Mouse (Mus musculus): ENCODE data around the gene Rap1b.

Gene Rap1b

DNA sequence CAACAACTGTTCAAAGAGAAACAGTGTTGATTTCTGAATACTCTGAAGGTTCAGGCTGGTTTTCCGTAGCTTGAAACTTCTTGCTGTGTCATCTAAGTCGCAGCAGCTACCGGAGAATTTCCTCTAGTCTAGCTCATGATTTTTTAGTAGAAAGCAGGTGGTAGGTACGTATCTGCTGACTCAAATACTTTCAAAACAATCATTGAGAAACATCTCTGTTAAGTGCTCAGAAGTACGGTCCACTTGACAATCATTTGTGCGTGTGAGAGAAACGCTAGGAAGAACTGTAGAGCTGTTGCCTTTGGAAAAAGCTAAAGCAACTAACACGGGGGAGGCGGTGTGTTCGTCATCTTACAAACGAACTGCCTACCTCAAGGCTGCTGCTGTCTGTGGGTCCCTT, 14.0 kb upstream of the Rap1b start:
- ATAC-seq (ENCODE audit: low TSS enrichment) = no peak

DNA sequence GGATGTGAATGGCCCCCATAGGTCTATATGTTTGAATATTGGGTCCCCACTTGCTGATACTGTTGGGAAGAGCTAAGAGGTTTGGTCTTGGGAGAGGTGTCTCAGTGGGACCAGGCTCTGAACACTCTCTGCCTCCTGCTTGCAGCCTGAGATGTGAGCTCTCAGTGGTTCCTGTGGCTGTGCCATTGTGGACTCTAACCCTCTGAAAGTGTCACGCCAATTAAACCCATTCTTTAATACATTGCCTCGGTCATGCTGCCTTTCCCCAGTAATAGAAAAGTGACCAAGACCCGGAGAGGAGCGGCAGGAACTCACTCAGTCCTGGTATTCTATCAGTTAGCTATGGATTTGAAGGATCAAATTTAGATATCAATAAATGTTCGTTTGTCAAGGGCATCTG, 12.4 kb upstream of the Rap1b start:
- no peak for ATAC-seq (ENCODE audit: low TSS enrichment)

DNA sequence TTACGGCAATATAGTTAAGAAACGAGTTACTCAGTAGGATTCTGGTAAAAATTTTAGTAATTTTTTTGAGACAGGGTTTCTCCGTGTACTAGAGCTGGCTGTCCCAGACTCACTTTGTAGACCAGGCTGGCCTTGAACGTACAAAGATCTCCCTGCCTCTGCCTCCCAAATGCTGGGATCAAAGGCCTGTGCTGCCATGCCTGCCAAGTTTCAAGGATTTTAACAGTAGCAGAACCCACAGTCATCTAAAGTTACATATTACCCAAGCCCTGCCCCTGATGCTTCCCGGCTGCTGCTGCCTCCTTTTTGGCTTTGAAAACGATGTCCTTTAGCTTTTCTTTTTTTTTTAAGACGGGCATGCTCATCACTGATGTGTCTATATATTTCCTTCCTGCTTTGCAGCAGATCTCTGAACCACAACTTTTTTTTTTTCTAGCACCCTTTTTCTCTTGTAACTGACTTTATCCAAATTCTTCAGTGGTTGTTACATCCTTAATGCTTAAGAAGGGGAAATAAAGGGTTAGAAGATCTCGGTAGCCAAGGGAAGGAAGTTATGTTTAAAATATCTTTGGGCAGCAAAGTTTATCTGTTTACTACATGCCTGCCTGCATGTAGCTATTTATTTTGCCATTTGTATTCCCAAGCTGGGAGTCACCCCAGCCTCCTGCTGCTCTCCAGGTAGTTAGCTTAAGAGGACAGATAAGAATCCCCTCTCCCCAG, 10.3 kb upstream of the Rap1b start:
- ATAC-seq (ENCODE audit: low TSS enrichment) = no peak

DNA sequence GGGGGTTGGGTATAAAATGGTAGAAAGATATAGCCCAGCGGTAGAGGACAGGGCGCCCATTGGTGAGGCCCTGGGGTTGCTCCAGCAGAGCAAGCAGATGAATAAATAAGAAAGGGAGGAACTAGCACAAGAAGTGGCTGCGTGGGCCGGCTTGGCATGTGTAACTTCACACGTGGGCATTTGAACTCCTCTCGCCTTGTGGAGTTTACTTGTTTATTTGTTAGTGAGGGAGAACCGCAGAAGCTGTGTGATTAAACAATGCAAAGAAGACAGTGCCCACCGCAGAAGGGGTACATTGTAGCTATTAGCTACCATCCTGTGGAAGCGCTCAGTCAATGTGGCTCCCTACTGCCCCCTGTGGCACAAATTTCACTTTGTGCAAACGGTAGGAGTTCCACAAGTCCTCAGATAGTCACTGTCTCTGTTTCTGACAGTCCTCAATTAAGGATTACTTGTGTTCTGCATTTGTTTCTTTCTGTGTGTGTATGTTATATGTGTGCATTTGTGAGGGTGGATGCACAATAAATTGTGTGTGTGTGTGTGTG, 6.9 kb upstream of the Rap1b start:
- no peak for ATAC-seq (ENCODE audit: low TSS enrichment)

DNA sequence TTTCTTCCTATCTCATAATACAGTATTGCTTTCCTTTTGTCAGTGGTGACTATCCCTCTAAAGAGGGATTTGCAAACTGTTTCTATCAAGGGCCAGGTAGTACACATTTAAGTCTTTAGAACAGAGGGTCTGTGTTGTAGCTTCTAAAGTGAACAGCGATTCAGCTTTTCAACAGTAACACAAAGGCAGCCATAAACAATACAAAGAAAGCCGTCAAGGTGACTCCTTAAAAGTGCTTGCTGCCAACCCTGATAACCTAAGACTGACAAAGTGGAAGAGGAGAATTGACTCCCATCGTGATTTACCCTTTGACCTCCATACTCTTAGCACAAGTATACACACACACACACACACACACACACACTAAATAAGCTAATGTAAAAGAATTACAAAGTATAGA, 3.1 kb upstream of the Rap1b start:
- ATAC-seq (ENCODE audit: low TSS enrichment) = no peak

DNA sequence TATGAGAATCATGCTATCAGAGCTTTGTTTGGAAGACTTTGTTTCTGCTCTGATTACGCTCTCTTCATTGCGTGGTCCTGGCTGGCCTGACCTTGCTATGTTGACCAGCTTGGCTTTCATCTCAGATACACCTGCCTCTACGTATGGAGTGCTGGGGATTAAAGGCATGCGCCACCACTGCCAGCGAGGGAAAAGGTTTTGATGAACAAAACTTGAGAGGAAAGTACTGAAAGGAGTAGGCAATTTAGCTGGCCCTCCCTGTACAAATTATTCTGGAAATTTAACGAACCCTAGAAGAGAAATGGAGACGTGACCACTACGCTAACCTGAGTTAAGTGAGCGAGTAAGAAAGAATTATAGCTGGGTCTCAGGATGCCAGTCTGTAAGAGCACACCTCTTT, 961 bp upstream of the Rap1b start:
- no peak for ATAC-seq (ENCODE audit: low TSS enrichment)

DNA sequence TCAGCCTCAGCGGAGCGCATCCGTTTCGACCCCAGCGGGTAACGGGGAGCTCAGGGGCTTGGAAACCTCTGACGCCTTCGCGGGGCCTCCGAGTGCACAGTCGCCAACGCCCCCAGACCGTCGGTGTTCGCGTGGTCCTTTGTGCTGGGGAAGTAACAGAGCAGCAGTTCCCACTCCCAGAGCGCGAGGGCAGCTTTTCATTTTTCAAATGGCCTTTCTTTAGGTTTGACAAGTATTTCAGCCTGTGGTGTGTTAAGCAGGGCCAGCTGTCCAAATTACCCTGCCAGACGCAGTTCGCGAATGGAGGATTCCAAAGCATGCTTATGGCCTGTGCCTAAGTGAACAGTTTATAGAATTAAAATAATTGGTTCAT, 411 bp upstream of the Rap1b start:
- peak; percentile 62 for ATAC-seq (ENCODE audit: low TSS enrichment)

DNA sequence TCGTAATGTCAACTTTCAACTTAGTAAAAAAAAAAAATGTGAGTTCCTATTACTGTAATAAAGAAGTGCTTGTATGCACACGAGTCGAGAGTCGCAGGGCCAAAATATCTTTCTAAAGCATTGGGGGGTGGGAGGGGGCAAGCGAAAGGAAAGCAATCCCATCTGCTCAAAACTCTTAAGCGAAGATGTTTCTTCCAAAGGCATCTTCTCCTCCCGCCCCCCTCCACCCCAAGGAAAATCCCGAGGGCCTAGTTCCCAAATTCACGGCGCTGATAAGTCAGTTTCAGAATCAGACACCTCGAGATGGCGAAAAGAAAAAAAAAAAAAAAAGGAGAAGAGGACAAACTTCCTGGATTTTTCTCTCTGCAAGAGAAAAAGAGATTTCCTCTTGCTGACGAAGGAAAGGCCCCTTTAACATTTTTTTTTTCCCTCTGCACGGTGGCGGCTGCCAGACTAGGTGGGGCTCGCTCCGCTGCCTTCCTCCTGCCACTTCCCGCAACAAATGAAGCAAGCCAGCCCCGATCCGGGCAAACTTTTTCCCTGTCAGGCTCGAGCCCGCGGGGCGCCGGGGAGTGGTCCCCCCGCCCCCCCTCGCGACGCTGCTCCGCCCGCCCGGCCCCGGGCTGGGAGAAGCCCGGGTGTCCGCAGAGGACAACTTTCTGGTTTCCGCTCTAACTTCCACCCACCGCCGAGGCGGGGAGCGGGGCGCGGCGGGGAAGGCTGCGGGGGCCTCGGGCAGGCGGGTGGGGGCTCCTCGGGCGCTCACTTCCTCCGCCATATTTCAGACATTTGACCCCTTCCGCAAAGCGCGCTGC, 846 bp downstream of the Rap1b start:
- peak; percentile 27 for ATAC-seq (ENCODE audit: low TSS enrichment)

DNA sequence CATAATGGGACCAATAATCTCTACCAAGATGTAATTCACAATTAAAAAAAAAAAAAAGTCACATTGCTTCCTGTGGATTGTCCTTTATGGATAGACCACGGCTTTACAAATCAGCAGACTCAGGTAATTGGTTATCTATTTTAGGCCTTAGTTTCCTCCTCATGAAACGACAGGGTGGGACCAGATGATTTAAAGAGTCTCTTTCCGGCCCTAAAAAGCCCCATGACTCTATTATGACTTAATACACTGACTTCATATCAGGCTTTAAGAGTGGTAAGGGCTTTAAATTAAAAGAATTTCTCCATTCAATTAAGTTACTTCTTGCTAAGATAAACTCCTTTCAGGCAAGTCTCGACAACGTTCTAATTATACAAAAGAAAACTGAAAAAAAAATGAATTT, 1.6 kb downstream of the Rap1b start:
- no peak for ATAC-seq (ENCODE audit: low TSS enrichment)

DNA sequence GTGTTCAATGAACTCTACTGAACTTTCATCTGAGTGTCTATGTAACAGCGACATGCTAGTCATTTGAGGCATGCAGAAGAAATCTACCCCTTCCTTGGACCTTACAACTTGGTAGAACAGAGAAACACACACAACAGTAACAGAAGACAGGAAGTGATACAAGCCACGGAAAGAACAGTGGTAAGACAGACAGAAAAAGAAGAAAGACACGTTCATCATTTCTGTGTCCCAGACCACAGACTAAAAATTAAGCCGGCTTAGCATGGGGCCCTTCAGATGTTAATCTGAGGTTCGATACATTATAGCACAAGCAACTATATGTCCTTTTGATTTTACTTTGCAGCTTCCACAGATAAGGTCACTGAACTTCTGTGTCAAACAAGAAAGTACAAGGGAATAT, 2.1 kb downstream of the Rap1b start:
- no peak for ATAC-seq (ENCODE audit: low TSS enrichment)

DNA sequence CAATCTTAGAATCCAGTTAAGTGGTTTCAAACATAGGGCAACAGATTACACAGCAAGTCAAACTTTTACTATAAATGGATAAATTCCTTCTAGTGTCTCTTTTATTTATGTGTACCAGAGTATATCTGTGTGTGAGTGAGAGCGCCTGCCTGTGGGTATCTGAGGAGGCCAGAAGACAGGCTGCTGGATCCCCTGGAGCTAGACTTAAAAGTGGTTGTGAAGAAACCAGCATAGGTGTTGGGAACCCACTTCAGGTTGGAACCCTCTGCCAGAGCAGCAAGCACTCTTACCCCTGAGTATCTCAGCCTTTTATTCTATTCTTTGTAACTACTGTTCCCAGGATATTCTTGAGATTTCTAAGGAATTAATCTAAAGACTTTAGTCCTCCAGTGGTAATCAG, 4.1 kb downstream of the Rap1b start:
- no peak for ATAC-seq (ENCODE audit: low TSS enrichment)

DNA sequence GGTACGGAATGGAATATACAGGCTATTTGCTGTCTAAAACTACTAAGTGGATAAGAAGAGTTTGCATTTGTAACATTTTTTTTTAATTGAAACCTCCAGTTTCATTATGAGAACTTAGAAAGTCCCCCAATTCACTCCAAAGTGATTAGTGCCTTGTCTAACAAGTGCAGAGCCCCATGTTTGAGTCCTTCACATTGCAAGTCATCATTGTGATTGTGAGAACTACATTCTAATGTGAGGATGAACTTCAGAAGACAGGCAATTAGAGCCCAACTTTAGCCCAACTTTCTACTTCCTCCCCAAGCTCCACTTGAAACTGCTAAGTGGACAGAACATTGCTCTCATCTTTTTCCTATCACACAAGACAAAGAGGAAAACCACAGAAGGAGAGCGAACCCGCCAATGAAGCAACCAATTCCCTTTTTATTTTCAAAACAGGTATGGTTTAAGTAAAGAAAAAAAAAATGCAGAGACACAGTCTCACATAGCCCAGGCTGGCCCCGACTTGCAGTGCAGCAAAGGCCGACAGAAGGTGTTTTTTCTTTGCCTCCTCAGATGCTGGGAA, 5.3 kb downstream of the Rap1b start:
- no peak for ATAC-seq (ENCODE audit: low TSS enrichment)

DNA sequence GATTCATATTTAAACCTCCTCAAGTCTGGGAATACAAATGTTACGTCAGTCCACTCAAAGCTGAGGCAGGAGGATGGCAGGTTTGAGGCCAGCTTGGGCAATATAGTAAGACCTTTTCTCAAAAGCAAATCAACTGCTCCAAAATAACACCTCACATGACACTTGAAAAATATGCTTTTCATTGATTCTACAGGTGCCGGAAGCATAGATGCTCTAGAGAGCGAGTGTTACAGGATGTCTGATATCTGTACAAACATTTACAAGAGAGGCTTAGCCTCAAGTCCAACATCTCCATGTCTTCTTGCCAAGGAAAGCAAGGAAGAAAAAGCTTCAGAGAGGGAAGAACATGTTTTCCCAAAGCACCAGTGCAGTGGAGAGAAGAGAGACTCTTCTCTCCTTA, 6.1 kb downstream of the Rap1b start:
- no peak for ATAC-seq (ENCODE audit: low TSS enrichment)

DNA sequence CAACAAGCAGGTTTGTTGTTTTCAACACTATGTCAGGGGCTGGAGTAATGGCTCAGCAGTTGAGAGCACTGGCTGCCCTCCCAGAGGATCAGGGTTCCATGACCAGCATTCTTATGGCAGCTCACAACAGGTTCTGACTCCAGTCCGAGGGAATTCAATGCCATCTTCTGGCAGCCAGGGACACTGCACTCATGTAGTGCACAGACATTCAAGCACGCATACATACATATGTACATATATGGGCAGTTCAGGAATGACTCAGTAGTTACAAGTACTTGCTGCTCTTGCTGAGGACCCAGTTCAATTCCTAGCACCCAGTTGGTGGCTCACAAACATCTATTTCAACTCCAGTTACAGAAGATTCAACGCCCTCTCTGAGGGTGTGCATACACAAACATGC, 6.9 kb downstream of the Rap1b start:
- no peak for ATAC-seq (ENCODE audit: low TSS enrichment)

DNA sequence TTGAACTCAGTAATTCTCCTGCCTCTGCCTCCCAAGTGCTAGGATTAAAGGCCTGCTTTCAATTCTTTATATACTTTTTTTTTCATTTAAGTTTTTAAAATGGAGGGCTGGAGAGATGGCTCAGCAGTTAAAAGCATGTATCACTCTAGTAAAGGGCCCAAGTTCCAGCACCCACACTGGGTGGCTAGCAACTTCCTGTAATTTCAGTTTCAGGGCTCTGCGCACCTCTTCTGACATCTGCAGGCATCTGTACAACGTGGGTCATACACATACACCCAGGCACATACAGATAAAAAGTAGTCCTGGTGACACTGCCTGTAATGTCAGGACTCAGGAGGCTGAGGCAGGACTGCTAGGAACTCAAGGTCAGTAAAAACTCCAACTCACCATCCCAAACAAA, 9.5 kb downstream of the Rap1b start:
- no peak for ATAC-seq (ENCODE audit: low TSS enrichment)

DNA sequence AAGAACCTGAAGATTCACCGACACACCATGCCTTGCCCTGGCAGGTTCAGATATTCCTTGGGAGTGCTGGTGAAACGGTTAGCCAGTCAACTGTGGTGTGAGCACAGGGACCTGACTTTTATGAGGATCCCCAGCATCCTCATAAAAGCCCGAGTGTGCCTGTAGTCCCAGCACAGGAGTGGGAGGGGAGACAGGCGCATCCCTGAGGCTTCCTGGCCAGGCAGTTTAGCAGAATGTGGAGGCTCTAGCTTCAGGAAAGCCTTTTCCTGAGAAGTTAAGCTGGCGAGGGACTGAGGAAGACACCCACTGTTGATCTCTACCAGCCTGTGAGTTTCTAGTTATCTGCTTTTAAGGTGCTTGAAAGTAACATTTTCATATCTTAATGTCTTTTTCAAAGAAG, 10.4 kb downstream of the Rap1b start:
- ATAC-seq (ENCODE audit: low TSS enrichment) = peak; percentile 69

DNA sequence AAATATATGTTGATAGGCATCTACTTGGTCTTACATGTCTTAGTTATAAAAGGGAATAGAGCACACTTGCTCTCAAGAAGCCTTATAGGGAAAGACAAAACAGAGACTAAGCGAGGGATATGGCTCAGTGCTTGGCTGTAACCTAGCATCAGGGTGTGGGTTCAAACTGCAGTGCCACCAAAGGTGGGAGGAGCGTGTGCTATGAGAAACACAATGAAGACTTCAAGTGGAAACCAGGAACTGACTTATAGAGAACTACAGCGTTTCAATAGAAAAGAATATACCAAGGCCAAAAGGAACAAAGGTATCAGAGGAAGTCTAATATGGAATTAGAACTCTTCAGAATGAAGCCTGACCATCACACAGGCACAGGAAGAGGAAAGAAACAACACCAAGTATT, 15.0 kb downstream of the Rap1b start:
- ATAC-seq (ENCODE audit: low TSS enrichment) = no peak

DNA sequence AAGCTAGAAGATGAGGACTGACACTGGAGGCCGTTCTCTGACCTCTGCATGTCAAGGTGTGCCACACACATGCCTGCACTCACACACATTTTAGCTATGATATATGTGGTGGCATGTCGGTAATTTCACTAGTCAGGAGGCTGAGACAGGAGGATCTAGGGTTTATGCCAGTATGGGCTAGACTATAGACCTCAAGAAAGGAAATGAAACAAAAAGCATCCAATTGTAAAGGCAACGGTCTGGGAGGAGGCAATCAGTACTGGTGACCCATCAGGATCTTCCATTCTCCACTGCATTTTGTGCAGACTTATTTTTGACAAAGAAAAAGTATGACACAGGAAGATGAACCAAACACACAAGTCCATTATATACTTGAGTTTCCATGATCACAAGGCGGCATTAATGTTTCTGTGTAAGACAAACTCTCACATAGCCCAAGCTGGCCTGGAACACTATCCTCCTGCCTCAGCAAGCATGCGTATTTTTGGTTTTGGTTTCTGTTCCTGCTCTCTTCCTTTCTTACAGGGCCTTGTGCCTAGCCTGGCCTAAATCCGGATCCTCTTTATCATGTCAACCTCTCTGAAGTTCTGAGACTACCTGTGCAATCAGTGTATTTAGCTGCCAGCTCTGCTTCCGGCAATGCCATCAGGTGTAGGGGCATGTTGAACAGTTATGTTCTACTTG, 16.2 kb downstream of the Rap1b start:
- no peak for ATAC-seq (ENCODE audit: low TSS enrichment)

DNA sequence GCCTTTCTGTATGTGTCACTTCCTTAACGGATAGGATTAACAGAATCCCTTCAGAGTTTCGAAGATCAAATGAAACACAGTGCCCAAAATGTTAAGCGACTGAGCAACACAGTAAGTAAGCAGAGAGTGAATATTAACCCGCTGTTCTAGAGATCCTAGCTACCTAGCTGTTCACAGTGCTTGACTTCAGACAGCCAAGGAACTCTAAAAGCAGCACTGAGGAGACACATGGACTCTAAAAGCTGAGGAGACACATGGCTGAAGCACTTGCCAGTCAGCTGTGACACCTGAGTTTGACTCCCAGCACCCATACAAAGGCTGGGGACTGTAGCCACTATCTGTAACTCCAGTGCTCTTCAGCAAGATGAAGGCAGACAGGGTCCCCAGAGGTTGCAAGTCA, 16.8 kb downstream of the Rap1b start:
- ATAC-seq (ENCODE audit: low TSS enrichment) = no peak

DNA sequence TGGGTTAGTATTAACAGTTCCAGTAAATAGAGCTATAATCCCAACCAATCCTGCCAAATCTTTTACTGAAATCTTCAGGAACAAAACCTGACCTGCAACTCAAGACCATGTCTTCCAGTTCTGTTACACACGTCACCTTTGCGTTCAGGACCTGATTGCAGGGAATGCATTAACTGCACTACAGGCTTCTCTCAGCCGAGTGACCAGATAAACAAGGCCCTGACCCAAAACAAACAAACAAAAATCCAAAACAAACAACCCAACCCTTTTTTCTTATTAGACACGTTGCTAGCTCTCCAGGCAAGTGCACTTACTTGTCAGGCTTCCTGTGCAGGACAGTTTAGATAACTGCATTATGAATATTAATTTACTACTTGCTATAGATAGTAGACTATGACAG, 17.3 kb downstream of the Rap1b start:
- no peak for ATAC-seq (ENCODE audit: low TSS enrichment)

DNA sequence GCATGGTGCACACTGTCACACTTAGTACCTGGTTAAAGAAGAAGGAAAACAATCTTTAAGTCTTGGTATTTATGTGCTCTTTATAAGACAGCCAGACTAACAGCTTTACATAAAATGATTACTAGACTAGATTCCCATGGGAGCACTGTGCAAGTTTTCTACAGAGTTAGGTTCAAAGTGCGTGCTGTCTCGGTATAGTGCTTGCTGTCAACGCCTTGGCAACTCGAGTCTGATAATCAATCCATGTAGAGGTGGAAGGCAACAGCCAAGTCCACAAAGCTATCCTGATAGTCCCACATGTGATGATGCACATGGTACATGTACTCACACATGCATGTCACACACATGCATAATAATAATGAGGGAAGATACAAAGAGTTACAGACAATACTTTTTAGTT, 21.2 kb downstream of the Rap1b start:
- ATAC-seq (ENCODE audit: low TSS enrichment) = no peak

DNA sequence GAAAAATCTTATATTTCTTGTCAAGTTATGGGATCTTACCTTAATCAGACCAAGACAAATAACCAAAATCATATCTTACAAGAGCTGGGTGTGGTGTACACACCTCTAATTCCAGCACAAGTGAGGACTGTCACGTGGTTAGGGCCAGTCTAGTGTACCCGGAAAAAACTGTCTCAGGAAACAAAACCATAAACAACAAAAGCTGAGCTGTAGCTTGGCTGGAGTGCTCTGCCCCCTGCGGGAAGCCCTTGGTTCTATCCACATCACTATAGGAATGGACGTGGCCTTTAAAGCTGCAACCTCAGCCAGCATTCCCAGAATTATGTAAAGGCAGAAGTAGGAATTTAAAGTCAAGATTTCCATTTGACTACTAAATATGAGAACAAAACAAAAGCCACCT, 21.7 kb downstream of the Rap1b start:
- ATAC-seq (ENCODE audit: low TSS enrichment) = no peak

DNA sequence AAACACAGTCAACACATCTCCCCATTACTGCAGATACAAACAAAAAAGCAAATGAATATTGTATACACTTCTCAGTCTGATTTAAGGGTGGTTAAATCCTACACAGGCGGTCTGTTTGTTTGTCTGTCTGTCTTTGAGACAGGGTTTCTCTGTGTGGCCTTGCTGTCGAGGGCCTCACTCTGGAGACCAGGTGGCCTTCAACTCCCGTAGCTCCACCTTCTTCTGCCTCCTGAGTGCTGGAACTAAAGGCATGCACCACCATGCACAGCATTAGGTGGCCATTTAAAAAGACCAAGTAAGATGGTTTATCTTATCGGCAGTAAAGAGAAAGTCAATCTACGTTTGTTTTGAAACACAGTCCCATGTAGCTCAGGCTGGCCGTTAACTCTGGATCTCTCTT, 22.5 kb downstream of the Rap1b start:
- ATAC-seq (ENCODE audit: low TSS enrichment) = no peak
